Mouse (Mus musculus): ENCODE data around the gene Gm20388.

- TF ChIP-seq GATA2 (IDR thresholded peaks at IDR 0.05; ENCODE audit: borderline replicate concordance, low read depth, low read length): no peak
- TF ChIP-seq CTCF (IDR thresholded peaks at IDR 0.05; ENCODE audit: low read depth, low read length): no peak
- TF ChIP-seq TAL1 (conservative IDR thresholded peaks at IDR 0.05; ENCODE audit: low read depth, low read length): no peak
- no peak for TF ChIP-seq GATA1 (IDR thresholded peaks at IDR 0.05; ENCODE audit: borderline replicate concordance, low read length)
- TF ChIP-seq POLR2AphosphoS5 (IDR thresholded peaks at IDR 0.05; ENCODE audit: insufficient replicate concordance, low read depth, low read length): no peak
These were observed 1305.9 kb downstream of the Gm20388 start for GRCm38 (mm10) chr8:121216441-121216949.

All from G1E (cell line).